Mouse (Mus musculus) embryo, embryonic 10 days (tissue): ENCODE results near the gene Gm21497.
"Not testable (repeated sequence)": the region's sequence is repeated elsewhere in the genome, so short reads cannot be mapped to it uniquely, and the experiment has no call there.

ENCODE experiments used
- DNase-seq: peaks from one replicate; pipeline ENCODE4 v3.0.0-alpha.2; 2015; ENCODE audit warnings: low spot score

Gm21497 gene

DNA sequence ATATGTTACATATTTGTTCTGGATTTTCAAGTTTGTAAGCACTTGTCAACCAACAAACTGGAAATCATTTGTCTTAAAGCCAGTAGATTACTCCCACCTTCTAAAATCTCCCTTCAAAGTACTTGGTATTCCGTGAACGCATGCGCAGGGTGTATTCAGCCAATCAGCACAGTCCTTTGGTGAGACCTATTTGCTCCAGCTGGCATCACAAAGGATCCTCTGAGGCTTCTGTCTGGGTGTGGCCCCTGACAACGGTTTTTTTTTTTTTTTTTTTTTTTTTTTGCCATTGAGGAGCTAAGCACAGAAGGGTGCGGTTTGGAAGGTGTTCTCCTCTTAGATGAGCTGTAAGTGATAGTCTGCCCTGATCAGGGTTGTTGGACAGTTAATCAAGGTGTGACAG lies at the start of gene Gm21497:
Gene Gm21497, plus strand, starts transcription at position 301 of the 400 bp plus-strand sequence.
- not testable (repeated sequence) for DNase-seq
